Mouse (Mus musculus) right cerebral cortex, postnatal 36 days (tissue): ENCODE results near the gene Gm11992.

Experiments used
- DNase-seq, 2 experiments: peaks; one replicate each; pipeline ENCODE4 v3.0.0; 2022; ENCODE audit warnings: low spot score in 2 of 2, mixed read lengths in 1 of 2

Gene Gm11992

DNA sequence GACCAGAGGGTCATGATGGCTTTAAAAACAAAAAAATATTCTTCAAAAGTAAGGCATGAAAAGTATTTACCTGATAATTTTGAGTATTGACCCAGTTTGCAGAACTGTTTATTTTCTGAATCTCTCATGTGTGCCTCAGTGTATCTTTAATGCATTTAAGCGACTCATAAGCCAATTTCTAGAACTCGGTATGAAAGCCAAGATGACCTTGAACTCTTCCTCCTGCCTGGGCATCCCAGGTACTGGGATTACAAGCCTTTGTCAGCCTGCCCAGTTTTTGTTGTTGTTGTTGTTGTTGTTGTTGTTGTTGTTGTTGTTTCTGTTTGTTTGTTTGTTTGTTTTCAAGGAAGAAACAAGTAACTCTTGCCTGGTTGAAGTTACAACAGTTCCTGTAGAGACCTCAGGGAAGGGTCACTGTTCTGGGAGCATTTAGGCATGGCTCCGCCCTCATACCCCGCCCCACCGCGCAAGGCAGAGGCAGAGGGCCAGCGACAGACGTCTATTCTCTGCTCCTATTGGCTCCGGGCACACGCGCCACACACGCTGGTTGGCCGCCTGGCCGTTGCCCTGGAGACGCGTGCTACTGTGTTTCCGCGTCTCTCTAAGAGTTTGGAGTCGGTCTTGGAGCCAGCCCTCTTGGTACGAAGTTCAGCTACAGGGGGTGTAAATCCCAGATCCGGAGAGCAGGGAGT, at the start of gene Gm11992:
Gm11992 (plus strand) TSS at position 584 of the 692 bp plus-strand sequence.
- peak; percentile 75 to 78 for DNase-seq

DNA sequence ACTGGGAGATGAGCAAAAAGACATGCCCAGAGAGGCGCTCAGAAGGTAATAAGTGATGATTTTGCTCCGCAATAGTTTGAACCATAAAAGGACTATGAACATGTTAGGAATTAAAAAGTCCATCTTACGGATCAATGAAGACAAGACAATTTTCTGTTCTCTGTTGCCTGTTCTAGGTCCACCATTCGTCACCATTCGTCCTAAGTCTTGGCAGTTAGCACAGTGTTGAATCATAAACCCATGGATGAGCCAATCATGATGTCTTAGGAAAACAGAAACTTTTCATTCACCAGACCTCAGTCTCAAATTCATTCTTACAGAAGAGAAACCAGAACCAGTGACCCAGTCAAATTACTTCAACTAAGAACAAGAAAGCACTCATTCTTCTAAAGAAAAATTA, 39.6 kb upstream of the Gm11992 start:
- no peak for DNase-seq

DNA sequence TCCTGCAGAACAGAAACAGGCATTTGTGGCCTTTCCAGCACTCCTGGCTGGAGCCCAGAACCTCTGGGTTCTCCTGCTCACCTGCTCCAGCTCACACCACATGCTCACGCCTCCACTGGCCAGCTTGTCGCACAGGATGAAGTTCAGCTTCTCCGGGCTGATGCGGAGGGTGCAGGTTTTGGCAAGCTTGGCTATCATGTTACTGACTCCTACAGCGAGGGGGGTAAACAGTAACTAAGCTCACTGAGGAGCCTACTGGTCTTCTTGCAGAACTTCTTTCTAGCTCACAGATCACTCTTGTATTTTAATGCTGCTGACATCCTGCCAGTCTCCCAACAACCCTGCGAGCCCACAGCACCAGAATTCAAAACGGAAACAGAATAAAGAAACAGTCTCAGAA, 38.0 kb upstream of the Gm11992 start:
- peak; percentile 4 to 8 for DNase-seq

DNA sequence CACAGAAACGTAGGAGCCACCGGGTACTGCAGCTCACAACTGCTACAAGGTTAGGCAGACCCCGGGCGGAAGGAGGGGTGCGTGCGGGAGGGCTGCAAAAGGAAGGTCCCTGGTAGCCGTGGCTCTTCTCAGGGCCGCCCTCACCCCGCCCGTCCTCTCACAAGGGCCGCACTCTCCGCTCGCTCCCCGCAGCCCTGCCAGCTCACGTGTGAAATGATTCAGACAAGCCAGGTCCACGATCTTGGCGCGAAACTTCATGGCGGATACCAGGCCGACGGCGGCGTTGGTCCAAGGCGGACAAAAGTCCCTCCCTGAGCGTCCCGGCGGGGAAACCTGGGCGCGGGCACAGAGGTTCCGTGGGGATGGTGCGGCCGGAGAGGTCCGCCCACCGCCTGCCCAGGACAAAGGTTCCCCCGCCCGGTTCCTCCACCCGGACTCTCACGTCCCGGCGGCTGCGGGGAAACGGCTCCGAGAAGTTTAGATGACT, 37.5 kb upstream of the Gm11992 start, which contains the start of gene Hus1:
Hus1 (minus strand) TSS at position 339 of the 487 bp plus-strand sequence.
- DNase-seq, result peak; percentile 50 to 55

GRCm38 (mm10) chr11:9011348-9011747, 37.0 kb upstream of the Gm11992 start:
- DNase-seq, result no peak

- no peak for DNase-seq
Measured at GRCm38 (mm10) chr11:9014740-9015139, 33.7 kb upstream of the Gm11992 start.

DNA sequence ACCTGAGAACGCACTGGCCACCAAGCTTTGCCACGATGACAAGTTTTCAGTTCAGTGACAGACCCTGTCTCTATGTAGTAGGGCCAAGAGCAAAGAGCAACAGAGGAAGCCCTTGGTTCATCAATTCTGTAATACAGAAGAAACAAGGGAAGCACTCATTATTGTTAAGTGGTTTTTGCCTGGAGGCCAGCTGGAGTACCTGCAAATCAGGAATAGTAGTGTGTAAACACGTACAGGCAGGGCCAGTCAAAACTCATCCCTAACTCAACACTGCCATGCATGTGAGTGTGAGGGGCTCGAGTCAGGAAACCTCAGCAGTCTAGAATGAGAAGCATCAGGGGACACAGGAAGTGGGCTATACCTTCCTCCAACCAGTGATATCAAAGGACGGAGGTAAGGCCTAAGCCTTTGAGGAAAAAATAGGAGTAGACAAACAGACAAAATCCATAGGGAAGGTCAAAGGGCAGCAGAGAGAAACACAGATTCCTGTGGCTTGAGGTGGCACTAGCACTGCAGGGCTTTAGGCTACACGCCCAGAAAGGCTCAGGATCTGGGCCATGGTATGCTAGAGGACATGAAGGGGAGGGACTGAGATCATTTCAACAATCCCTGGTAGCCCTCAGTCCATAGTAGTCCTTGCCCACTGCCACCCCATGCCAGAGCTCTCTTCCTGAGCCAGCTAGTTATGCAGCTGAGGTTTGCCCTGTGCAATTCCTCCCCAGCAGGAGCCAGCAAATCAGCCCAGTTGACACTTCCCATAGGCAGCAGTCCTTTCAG, 29.7 kb upstream of the Gm11992 start:
- DNase-seq, result no peak

- DNase-seq, result no peak
Measured at GRCm38 (mm10) chr11:9020207-9020606, 28.2 kb upstream of the Gm11992 start.

GRCm38 (mm10) chr11:9024782-9025181, 23.6 kb upstream of the Gm11992 start:
- DNase-seq, result no peak

DNA sequence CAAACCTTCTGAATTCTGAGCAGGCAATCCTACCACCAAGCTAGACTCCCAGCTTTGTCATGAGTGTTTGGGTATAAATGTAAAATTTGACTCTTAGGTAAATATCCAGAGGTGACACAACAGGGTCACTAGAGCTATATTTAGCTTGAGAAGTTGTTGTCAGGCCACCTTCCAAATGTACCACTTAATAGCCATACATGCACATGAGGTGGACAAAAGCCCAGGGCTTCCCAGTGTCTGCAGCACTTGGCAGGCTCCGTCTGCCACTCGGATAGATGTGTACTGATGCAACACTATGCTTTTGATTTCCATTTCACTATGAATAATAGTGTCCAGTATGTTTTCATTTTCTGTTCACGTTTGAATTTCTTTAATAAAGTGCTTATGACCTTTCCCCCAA, 23.2 kb upstream of the Gm11992 start:
- DNase-seq, result no peak

DNA sequence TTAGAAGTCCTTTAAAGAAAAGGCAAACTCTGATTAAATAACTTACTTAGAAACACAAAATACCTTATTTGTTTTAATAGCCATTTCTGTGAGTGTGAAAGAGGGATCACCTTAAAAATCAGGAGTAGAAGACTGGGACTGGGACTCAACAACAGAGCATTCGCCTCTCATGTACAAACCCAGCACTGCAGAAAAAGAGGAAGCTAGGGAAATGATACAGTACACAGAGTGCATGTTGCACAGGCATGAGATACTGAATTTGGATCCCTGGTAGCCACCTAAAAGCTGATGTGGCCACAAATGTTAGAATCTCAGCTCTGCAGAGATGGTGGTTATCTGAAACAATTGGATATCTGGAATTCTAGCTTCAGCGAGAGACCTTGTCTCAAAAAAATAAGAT, 16.9 kb upstream of the Gm11992 start:
- no peak for DNase-seq

DNA sequence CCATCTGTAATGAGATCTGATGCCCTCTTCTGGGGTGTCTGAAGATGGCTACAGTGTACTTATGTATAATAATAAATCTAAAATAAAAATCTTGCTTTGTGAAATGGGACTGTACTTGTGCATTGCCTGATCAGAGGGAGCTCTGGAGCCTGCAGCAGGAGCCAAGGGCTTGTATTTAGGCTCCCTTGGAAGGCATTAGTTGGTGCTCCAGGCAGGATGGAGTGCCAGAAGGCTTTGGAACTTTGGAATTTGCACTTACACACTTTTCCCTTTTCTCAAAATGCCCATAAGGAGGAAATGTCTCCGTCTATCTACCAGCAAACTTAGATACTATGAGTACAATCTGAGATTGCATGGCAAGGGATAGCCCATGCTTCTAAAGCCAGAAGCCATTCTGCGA, 1.8 kb upstream of the Gm11992 start:
- no peak for DNase-seq

DNA sequence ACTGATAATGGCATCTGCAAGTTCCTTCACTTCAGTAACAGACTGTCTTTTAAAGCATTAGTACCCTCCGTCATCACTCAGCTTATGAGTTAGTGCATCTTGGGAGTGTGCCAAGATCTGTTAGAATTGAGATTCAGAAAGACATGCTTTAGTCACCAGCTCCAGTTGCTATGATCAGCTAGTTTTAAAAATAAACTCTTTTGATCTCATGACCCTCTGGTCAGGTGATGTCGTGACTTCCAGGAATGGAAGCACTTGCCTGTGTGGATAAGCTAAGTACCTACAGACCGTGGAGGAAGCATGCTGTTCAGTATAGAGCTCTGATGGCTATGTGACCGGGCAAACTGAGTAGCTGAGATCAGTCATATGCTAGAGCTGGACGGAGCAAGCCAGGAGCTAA, 1.4 kb upstream of the Gm11992 start:
- DNase-seq, result no peak

GRCm38 (mm10) chr11:9048703-9049060, 288 bp downstream of the Gm11992 start, which contains the start of gene Sun3:
TSS of gene Sun3 (minus strand) at chr11:9048991.
- DNase-seq, result peak in 1 of 2 experiments; percentile 3

DNA sequence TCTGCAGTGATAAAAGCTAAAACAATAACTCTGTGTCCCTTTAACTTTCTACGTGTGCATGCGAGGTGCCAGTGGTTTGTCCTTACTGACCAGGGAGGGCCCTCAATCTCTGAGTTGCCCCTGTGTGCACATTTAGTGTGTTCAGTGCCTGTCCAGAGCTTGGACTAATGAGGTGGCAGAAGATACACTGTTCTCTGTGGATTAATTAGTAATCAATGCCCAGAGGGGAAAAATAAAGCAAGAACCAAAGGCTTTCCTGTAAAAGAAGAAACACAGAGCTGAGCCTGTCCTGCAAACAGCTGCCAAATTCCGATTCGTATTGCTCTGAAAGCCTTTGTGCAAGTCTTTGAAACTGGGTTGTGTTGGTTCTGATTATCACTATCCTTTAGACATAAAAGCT, 1.8 kb downstream of the Gm11992 start:
- DNase-seq, result no peak

- no peak for DNase-seq
Measured at GRCm38 (mm10) chr11:9051895-9052294, 3.5 kb downstream of the Gm11992 start.

GRCm38 (mm10) chr11:9056937-9057336, 8.5 kb downstream of the Gm11992 start:
- DNase-seq, result no peak

GRCm38 (mm10) chr11:9057711-9058110, 9.3 kb downstream of the Gm11992 start:
- no peak for DNase-seq

- DNase-seq, result no peak
Measured at GRCm38 (mm10) chr11:9060029-9060428, 11.6 kb downstream of the Gm11992 start.

DNA sequence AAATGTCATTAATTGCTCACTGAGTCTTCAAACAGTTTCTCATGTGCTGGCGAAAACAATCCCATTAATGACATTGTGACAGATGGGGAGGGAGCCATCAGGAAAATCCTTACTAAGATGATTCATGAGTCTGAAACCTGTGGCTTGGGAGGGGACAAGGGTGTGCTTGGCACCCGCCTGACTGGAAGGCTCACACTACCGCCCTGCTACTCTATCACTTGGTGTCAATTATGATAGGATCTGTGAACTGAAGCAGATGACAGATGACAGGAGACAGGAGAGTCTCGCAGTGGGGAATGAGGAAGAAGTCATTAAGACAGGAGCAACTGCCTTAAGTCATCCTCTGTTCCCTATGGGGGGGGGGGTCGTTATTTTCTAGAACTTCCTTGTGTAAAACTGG, 12.1 kb downstream of the Gm11992 start:
- DNase-seq, result no peak

- no peak for DNase-seq
Measured at GRCm38 (mm10) chr11:9076444-9076843, 28.1 kb downstream of the Gm11992 start.

GRCm38 (mm10) chr11:9113189-9113588, 64.8 kb downstream of the Gm11992 start:
- no peak for DNase-seq
